Mouse (Mus musculus): ENCODE data around the gene Mterf1b. TPM values are rescaled to one million over a fixed set of nuclear protein-coding genes. Genes with fewer than 3 reads are reported as not detected.
"Not testable (repeated sequence)": the region's sequence is repeated elsewhere in the genome, so short reads cannot be mapped to it uniquely, and the experiment has no call there.

Gene Mterf1b
- polyA plus RNA-seq, 1 experiment from 2014 or later: 3.9 TPM

DNA sequence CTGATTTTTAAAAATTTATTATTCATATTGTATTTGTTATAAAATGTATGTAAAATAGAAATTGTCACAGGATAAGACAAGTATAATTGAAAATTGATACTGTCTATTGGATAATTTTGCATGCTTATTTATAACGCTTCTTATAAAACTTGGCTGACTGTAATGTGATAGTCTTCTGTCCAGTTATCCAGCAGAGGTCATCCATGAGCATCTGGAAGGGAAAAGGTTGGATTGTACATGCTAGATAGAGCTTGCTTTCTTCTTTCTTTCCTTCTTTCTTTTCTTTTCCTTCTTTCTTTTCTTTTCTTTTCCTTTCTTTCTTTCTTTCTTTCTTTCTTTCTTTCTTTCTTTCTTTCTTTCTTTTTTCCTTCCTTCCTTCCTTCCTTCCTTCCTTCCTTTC lies 2.0 kb downstream of the Mterf1b start:
- WGBS: 62% methylated on average over 1 of the region's 1 CpGs
- no peak for ATAC-seq (ENCODE audit: insufficient number of reproducible peaks, low FRiP score, low TSS enrichment, low read depth)
- no peak overlapping the region for H3K4me3 ChIP-seq

DNA sequence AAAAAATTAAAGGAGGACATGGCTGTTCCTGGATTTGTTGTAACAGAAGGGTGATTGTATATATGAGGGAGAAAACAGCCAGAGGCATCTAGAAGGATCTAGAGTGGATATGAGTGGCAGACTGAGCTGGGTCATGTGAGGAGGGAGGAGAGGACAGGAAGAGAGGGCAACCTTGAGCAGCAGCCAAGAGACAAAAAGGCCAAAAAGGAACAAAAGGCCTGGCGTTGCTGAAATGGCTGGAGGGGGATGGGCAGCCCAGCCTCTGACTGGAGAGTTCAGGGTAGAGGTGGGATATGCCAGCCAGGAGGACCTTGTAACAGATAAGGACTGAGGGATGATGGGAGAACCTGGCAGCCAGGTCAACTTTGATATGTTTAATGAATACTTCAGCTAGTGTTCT lies 2.9 kb downstream of the Mterf1b start:
- Histone ChIP-seq H3K4me3 (no peak overlapping the region), H3K27ac (no peak overlapping the region), H3K4me1 (peaks cover 2% of the 10 kb centered on the region; the same call in 1 of the 2 replicates), H3K9me3 (no peaks in the 10 kb centered on the region), H3K27me3 (no peaks in the 10 kb centered on the region), H3K9ac (no peak overlapping the region), H3K36me3 (no peaks in the 10 kb centered on the region), H3K4me2 (no peak overlapping the region)
- WGBS: 71% methylated on average over 1 of the region's 1 CpGs
- ATAC-seq (ENCODE audit: insufficient number of reproducible peaks, low FRiP score, low TSS enrichment, low read depth): no peak

More for the DNA sequence above, 2.0 kb downstream of the Mterf1b start:
- Histone ChIP-seq H3K9ac (no peak overlapping the region), H3K4me1 (peaks cover 2% of the 10 kb centered on the region; the same call in 1 of the 2 replicates), H3K9me3 (no peaks in the 10 kb centered on the region), H3K4me2 (no peak overlapping the region), H3K27ac (no peak overlapping the region), H3K36me3 (no peaks in the 10 kb centered on the region), H3K27me3 (no peaks in the 10 kb centered on the region)

GRCm38 (mm10) chr5:4201368-4201767 lies 9.2 kb downstream of the Mterf1b start:
- H3K27me3 ChIP-seq: no peaks in the 10 kb centered on the region
- ATAC-seq (ENCODE audit: insufficient number of reproducible peaks, low FRiP score, low TSS enrichment, low read depth): no peak

DNA sequence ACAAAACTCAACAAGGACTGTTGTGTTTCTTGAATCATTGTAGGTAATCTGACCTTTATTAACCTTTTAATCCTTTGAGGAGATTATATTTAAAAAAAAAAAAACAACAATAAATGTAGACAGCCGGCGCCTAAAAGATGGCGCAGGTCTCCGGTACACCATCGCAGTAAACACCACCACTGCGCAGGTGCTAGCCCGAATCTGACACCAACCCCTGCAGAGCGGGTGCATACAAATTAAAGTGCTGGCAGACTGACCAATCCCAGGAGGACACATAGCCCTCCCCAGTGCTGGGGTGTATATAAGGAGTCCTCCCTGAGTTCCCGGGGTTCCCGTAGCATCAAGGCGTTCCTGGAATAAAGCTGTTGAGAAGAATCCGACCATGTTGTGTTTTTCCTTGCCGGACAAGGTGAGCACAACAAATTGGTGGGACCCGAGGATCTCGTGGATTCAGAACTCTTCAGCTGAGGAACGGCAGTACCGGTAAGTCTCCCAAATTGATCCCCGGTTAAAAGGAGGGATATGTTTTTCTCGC lies 10.2 kb downstream of the Mterf1b start:
- H3K36me3 ChIP-seq; H3K4me1 ChIP-seq; H3K9ac ChIP-seq; H3K27ac ChIP-seq; H3K4me3 ChIP-seq; H3K4me2 ChIP-seq; H3K9me3 ChIP-seq; H3K27me3 ChIP-seq; ATAC-seq (ENCODE audit: insufficient number of reproducible peaks, low FRiP score, low TSS enrichment, low read depth): not testable (repeated sequence)
- 94% methylated on average over 19 of the region's 19 CpGs for WGBS

More at GRCm38 (mm10) chr5:4201368-4201767, 9.2 kb downstream of the Mterf1b start:
- Histone ChIP-seq H3K36me3 (no peaks in the 10 kb centered on the region), H3K27ac (no peak overlapping the region), H3K9me3 (no peaks in the 10 kb centered on the region), H3K4me3 (no peak overlapping the region), H3K9ac (no peak overlapping the region), H3K4me1 (no peaks in the 10 kb centered on the region), H3K4me2 (no peak overlapping the region)

GRCm38 (mm10) chr5:4210082-4210481 lies 17.9 kb downstream of the Mterf1b start:
- WGBS: 90% methylated on average over 3 of the region's 3 CpGs
- H3K4me1 ChIP-seq; H3K4me3 ChIP-seq; H3K9me3 ChIP-seq; H3K27ac ChIP-seq; H3K4me2 ChIP-seq; H3K36me3 ChIP-seq; H3K27me3 ChIP-seq; H3K9ac ChIP-seq; ATAC-seq (ENCODE audit: insufficient number of reproducible peaks, low FRiP score, low TSS enrichment, low read depth): not testable (repeated sequence)

DNA sequence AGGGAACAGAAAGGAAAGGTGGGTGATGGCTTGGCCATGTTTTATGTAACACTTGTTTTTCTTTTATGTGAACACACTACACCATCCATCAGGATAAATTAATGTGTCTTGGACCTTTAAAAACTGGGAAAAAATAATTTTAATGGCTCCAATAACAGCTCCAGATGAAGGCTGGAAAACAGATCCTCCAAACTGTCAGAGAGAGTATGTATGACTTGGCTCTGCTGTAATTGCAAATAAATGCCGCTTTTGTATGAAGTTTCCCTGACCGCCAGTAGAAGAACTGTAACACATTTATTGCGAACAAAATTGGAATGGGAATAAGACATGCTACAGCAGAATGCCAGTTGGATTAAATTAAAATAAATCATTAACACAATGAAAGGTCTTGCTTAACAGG lies 29.1 kb downstream of the Mterf1b start:
- Histone ChIP-seq H3K4me2 (no peak overlapping the region), H3K4me1 (no peaks in the 10 kb centered on the region), H3K4me3 (no peak overlapping the region), H3K27ac (no peak overlapping the region; the same call in 1 of the 2 replicates), H3K9me3 (no peaks in the 10 kb centered on the region), H3K36me3 (no peaks in the 10 kb centered on the region), H3K9ac (no peak overlapping the region), H3K27me3 (no peaks in the 10 kb centered on the region)
- WGBS: 39% methylated on average over 3 of the region's 3 CpGs
- ATAC-seq (ENCODE audit: insufficient number of reproducible peaks, low FRiP score, low TSS enrichment, low read depth): no peak

GRCm38 (mm10) chr5:4221981-4222623 lies 29.9 kb downstream of the Mterf1b start:
- WGBS: 70% methylated on average over 6 of the region's 6 CpGs
- no peaks in the 10 kb centered on the region for H3K9me3 ChIP-seq

GRCm38 (mm10) chr5:4232163-4232562 lies 40.0 kb downstream of the Mterf1b start:
- H3K36me3 ChIP-seq: no peaks in the 10 kb centered on the region
- H3K9ac ChIP-seq: no peak overlapping the region
- H3K4me1 ChIP-seq: no peaks in the 10 kb centered on the region; the same call in 1 of the 2 replicates
- no peaks in the 10 kb centered on the region for H3K9me3 ChIP-seq
- no peak overlapping the region for H3K4me2 ChIP-seq
- WGBS: 72% methylated on average over 2 of the region's 2 CpGs
- no peak overlapping the region for H3K27ac ChIP-seq
- no peak for ATAC-seq (ENCODE audit: insufficient number of reproducible peaks, low FRiP score, low TSS enrichment, low read depth)
- no peak overlapping the region for H3K4me3 ChIP-seq
- no peaks in the 10 kb centered on the region for H3K27me3 ChIP-seq

More at GRCm38 (mm10) chr5:4221981-4222623, 29.9 kb downstream of the Mterf1b start:
- no peaks in the 10 kb centered on the region for H3K36me3 ChIP-seq
- no peaks in the 10 kb centered on the region for H3K27me3 ChIP-seq
- H3K27ac ChIP-seq: 0 out of 2 replicates have a peak overlapping the region, but pooled peaks have one; percentile 24
- H3K4me2 ChIP-seq: no peak overlapping the region
- ATAC-seq (ENCODE audit: insufficient number of reproducible peaks, low FRiP score, low TSS enrichment, low read depth): no peak
- H3K9ac ChIP-seq: no peak overlapping the region
- no peak overlapping the region for H3K4me3 ChIP-seq
- no peaks in the 10 kb centered on the region for H3K4me1 ChIP-seq

GRCm38 (mm10) chr5:4234505-4234904 lies 42.3 kb downstream of the Mterf1b start:
- WGBS: 77% methylated on average over 2 of the region's 2 CpGs
- no peak overlapping the region for H3K4me2 ChIP-seq
- no peak overlapping the region for H3K4me3 ChIP-seq
- H3K27ac ChIP-seq: no peak overlapping the region
- no peaks in the 10 kb centered on the region for H3K36me3 ChIP-seq
- no peaks in the 10 kb centered on the region for H3K4me1 ChIP-seq
- H3K9me3 ChIP-seq: no peaks in the 10 kb centered on the region
- no peak for ATAC-seq (ENCODE audit: insufficient number of reproducible peaks, low FRiP score, low TSS enrichment, low read depth)
- H3K9ac ChIP-seq: no peak overlapping the region
- H3K27me3 ChIP-seq: no peaks in the 10 kb centered on the region

DNA sequence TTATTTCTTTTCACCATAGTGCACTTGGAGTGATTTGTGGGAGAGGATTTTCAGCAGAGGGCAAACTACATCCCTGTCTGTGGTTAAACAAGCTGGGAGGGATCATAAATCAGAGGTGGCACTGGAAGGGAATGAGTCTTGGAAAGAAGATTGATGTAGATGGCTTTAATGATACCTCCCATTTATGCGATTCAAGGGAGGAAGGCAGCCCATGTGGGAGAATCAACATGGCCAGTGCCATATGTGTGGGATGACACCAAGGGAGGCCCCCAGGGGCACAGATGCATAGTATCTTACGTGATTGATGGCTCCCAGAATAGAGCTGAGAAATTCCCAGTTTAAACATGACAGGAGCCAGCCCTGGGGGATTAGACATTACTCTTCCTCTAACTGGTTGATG lies 48.0 kb downstream of the Mterf1b start:
- no peaks in the 10 kb centered on the region for H3K27me3 ChIP-seq
- no peak overlapping the region for H3K4me3 ChIP-seq
- H3K27ac ChIP-seq: no peak overlapping the region
- H3K36me3 ChIP-seq: no peaks in the 10 kb centered on the region
- H3K4me1 ChIP-seq: no peaks in the 10 kb centered on the region
- no peaks in the 10 kb centered on the region for H3K9me3 ChIP-seq
- 69% methylated on average over 2 of the region's 2 CpGs for WGBS
- no peak for ATAC-seq (ENCODE audit: insufficient number of reproducible peaks, low FRiP score, low TSS enrichment, low read depth)
- H3K4me2 ChIP-seq: no peak overlapping the region
- no peak overlapping the region for H3K9ac ChIP-seq

DNA sequence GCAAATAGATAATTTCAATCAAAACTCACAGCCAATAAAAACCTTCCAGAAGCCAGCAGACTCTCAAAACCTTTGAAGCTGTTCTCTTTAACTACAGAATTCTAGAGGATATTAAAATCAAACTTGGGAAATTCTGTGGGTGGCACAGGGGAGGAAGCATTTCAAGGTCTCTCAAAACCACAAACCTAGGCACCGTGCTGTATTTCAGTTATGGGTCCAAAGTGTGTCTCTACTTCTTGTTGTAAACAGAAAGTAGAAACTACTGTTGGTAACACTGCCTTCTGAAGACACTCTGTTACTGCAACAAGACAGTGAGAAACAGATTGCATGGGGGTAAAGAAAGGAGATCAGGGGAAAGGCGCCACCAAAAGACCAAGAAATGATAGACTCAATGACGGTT lies 52.8 kb downstream of the Mterf1b start:
- Histone ChIP-seq H3K36me3 (no peaks in the 10 kb centered on the region), H3K4me1 (no peaks in the 10 kb centered on the region; the same call in 1 of the 2 replicates), H3K4me3 (no peak overlapping the region), H3K27me3 (no peaks in the 10 kb centered on the region), H3K9ac (no peak overlapping the region), H3K9me3 (no peaks in the 10 kb centered on the region), H3K27ac (no peak overlapping the region), H3K4me2 (no peak overlapping the region)
- ATAC-seq (ENCODE audit: insufficient number of reproducible peaks, low FRiP score, low TSS enrichment, low read depth): no peak
- WGBS: 71% methylated on average over 3 of the region's 3 CpGs

DNA sequence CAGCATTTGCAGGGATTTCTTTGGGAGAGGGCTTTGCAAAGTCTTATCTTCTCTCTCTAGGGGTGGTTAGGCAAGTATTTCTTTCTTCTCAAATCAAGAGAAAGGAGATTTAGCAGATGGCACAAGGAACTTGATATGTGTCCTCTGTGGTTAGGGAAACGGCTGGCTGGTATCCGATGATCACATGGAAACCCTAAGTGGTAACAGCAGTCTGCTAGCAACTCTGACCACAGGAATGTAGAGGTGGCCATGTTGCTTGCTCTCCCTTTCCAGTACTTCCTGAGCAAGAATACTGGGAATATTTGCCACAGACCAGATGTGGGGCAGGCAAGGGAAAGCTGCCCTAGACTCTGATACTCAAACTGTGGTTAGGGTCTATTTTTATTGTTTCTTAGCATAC lies 53.9 kb downstream of the Mterf1b start:
- 31% methylated on average over 2 of the region's 2 CpGs for WGBS
- Histone ChIP-seq H3K9ac (no peak overlapping the region), H3K9me3 (no peaks in the 10 kb centered on the region), H3K27me3 (no peaks in the 10 kb centered on the region), H3K4me3 (no peak overlapping the region), H3K4me1 (no peaks in the 10 kb centered on the region; the same call in 1 of the 2 replicates), H3K27ac (no peak overlapping the region), H3K36me3 (no peaks in the 10 kb centered on the region), H3K4me2 (no peak overlapping the region)
- ATAC-seq (ENCODE audit: insufficient number of reproducible peaks, low FRiP score, low TSS enrichment, low read depth): no peak

Measured in limb, embryonic 15.5 days (tissue).